Mouse (Mus musculus): ENCODE results near the gene Patz1.
A peak's percentile ranks its signal among the peaks of the same experiment; 100 is the strongest.

Gene Patz1

GRCm38 (mm10) chr11:3330991-3331750, 42.5 kb downstream of the Patz1 start:
- DNase-seq (ENCODE audit: low spot score) = no peak

GRCm38 (mm10) chr11:3331756-3332642, 43.3 kb downstream of the Patz1 start:
- DNase-seq (ENCODE audit: low spot score) = peak; percentile 88

DNA sequence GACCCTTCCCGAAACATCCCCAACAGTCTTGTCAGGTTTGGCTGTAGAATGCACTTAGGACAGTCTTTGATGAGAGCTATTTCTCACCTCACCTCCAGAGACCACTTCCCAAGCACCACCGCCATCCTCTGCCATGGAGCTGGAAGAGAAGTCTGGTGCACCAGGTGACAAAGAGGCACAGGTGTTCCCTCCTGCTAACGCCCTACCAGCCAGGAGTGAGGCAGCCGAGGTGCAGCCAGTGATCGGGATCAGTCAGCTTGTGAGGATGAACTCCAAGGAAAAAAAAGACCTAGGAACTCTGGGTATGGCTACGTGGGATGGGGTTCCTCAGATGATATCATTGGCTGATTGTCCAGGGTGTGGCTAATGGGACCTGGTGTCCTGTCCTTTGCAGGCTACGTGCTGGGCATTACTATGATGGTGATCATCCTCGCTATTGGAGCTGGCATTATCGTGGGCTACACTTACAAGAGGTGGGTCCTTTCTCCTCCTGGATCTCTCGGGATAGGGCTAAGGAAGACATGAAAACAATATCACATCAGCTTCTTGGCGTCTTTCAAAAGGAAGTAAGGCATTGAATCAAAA, 44.5 kb downstream of the Patz1 start:
- no peak for DNase-seq (ENCODE audit: low spot score)

DNA sequence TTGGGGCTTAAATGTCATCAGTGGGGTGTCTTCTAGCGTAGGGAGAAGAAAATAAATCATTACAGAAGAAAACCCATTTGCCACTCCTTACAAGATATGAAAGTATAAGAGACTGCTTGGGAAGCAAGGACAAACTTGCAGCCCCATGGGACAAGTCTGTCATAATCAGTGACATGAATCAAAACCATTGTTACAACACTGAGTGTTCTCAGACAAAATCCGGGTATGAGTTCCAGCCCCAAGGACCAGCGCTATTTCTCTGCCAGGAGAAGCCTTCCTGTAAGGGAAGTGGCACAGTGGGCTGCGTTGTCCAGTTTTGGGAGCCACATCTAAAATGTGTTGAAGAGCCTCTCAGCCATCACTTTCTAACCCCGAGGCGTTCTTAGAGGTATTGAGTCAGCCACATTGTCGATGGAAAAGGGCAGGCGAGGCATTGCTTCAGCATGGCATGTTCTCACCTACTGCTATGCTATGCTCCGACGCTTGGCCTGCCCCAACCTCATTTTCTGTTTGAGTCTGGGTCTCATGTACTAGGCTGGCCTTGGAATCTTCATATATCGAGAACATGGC, 45.6 kb downstream of the Patz1 start:
- no peak for DNase-seq (ENCODE audit: low spot score)

GRCm38 (mm10) chr11:3334711-3335316, 46.1 kb downstream of the Patz1 start:
- DNase-seq (ENCODE audit: low spot score) = no peak

- no peak for DNase-seq (ENCODE audit: low spot score)
Measured at GRCm38 (mm10) chr11:3335651-3336216, 47.1 kb downstream of the Patz1 start.

- no peak for DNase-seq (ENCODE audit: low spot score)
Measured at GRCm38 (mm10) chr11:3336602-3337001, 47.9 kb downstream of the Patz1 start.

DNA sequence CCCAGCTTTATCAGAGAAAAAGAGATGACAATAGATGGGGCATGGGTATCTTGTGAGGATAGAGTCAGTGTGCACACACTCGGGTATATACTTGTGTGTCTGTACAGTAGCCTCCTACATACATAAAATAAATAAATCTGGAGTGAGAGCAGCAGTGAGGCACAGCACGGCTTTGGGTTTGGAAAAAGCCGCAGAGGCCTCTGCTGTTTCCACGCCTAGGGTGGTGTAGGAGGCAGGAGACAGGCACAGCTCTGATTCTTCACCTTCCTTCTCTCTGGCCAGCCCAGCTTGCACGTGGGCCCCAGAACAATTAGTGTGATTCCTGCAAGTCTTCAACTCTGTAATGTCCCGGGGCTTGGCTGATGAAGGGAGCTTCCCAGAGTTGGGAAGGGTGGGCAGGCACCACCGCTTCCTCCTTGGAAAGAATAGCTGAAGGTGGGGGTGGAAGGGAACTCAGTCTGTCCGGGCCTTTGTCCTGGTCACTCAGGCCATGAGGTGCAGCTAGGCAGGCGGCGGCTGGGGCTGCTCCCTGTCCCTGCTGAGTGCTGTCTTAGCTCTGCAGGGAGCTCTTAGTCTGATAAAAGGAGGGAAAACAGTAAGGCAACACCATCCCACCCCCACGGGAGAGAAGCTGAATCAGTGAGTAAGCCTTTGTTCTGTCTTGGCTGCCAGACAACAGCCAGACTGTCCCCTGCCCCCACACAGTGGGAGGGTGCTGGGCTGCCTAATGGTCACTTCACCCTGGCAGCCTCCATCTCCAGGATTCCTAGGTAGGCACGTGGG, 48.7 kb downstream of the Patz1 start:
- peak; percentile 44 for DNase-seq (ENCODE audit: low spot score)

DNA sequence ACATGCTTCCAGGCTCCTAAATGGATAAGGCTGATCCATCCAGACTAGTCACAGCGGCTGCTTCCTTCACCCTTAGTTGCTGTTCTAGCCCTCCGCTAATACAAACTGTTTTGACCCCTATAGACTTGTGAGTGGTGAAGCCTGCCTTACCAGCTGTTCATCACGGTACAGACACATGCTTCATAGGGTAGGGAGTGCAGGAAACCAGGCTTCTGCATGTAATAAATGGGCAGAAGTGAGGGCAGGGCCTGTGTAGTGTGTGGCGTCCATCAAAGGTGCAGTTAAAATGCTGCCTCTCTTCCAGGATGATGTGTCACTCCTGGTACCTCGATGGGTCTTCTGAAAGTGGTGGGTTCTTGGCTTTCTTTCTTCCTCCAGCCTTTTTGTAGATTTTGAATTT, 49.3 kb downstream of the Patz1 start:
- no peak for DNase-seq (ENCODE audit: low spot score)

- no peak for DNase-seq (ENCODE audit: low spot score)
Measured at GRCm38 (mm10) chr11:3341476-3341875, 52.8 kb downstream of the Patz1 start.

- no peak for DNase-seq (ENCODE audit: low spot score)
Measured at GRCm38 (mm10) chr11:3344916-3345315, 56.2 kb downstream of the Patz1 start.

GRCm38 (mm10) chr11:3346351-3346750, 57.7 kb downstream of the Patz1 start:
- DNase-seq (ENCODE audit: low spot score) = no peak

DNA sequence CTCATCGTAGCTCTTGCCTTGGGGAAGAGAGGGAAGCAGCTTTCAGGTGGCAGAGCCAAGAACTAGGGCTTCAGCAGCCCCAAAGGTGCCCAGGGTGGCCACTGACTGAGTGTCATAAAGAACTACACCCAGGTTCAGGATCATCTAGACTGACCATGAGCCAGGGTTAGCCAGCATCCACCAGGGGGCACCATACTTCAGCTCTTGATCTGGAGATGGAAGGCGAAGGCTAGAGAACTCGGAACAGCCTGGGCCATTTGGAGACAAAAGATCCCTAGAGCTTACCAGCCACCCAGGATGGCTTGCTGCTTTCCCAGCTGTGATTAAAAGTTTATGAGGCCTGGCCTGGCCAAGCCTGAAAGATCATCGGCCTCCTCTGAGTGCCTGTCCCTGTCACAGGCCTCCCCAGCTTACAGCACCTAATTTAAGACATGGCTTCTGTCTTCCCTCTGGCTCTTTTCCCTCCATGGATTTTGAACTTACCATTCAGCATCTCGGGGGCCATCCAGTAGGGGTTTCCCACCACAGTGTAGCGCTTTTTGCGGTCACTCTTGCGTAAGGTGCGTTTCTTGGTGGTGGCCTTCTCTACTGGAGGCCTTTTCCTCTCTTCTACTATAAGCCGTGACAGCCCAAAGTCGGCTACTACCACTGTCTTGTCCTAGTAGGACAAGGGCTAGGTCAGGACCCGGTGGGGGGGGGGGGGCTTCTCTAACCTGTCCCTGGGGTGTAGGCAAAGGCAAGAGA, 58.6 kb downstream of the Patz1 start:
- peak; percentile 75 for DNase-seq (ENCODE audit: low spot score)

DNA sequence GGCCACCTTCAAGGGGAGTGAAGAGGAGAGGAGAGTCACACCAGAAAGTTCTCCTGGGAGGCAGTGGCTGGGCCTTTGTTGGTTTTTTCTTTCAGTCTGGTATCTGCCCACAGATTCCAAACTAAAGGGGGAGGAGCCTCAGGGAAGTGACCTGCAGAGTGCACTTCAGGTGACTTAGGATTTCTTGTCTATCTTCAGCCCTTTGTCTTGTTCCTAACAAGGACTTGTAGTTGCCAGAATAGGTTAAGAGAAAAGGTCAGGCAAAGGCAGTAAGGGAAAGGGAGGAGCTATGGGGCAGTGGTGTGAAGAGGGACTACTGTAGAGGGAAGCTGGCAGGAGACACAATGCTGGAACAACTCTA, 59.1 kb downstream of the Patz1 start:
- DNase-seq (ENCODE audit: low spot score) = no peak

DNA sequence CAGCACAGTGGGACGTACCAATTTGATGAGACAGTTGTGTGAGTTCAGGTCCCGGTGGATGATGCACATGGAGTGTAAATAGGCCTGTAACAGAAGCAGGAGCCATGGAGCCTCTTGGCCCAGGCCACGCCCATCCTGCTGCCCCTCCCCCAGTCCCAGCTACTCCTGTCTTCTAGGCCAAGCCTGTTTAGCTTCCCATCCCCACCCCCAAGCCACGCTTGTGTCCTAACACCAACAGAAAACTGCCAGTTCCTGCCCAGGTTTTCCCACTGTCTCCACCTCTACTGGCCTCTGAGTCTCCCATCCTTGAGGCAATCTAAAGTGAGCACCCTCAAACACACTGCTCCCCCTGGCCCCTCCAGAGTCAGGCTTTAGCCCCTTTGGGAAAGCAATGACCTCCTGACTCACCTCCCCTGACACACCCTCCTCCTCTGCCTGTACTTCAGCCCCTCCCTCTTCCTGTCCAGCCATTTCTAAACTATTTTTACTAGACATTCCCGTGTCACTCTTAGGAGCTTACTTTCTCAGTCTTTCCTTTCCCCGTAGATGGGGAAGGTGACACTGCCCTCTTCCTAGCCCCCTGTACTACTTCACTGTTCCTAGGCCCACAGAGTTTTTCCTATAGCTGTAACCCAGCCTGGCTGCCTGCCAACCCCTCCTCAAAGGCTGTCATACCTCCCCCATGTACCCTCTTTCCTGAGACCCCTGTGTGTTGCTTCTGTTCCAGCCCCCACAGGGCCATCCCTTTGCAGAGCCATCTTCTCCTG, 60.1 kb downstream of the Patz1 start:
- no peak for DNase-seq (ENCODE audit: low spot score)

GRCm38 (mm10) chr11:3349343-3349695, 60.6 kb downstream of the Patz1 start:
- no peak for DNase-seq (ENCODE audit: low spot score)

DNA sequence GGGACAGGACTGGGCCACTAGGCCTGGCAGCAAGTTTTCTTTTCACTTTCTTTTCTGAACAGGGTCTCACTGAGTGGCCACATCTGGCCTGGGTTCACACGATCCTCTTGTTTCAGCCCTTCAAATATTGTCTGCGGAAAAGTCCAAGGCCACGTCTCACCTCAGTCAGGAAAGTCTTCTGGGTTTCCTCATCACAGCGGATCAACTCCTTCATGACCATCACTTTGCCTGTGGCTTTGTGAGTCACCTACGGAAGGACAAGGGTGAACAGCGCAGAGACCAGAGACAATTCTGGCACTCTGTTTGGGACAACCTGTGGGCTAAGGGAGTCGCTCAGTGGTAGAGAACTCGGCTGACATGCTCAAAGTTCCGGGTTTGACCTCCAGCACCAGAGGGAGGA, 63.5 kb downstream of the Patz1 start:
- DNase-seq (ENCODE audit: low spot score) = no peak

DNA sequence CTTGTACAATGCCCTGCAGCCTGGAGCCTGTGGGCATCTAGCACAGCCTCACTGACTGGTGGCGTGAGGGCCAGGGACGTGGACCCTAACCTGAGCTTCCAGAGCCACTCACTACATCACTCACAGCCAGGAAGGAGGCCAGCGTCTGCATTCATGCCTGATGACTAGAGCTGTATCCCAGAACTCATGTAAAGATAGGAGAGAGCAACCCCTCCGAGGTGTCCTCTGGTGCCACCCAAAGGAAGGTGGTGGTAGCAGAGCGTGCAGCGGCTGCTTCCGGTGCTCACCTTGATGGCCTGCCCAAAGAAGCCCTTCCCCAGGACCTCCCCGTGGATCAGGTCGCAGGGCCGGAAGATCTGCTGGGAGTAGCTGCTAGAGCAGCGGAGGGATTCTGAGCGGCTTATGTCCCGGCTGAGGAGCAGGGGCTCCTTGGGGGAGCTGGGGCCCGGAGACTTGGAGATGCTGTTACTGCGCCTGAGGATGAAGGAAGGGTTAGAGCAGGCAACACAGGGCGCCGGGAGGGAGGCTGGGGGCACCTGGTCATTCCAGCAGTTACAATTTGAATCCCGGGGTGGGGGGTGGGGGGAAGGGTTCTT, 64.4 kb downstream of the Patz1 start:
- DNase-seq (ENCODE audit: low spot score) = no peak
